Mouse (Mus musculus) myocyte (in vitro differentiated cells): ENCODE measurements around the gene Ncapg.

Source experiments
- E2F4 ChIP-seq: IDR thresholded peaks from one replicate; pipeline ENCODE4 v1.6.1; 2011; ENCODE audit warnings: mild to moderate bottlenecking, control low read depth, moderate library complexity; ENCODE audit not compliant: insufficient read depth
- POLR2AphosphoS2 ChIP-seq: IDR thresholded peaks from one replicate; pipeline ENCODE4 v1.6.1; 2011; ENCODE audit warnings: low read depth, control low read depth; ENCODE audit not compliant: insufficient read length
- USF1 ChIP-seq: IDR thresholded peaks from one replicate; pipeline ENCODE4 v1.6.1; 2011; ENCODE audit warnings: low read depth, mild to moderate bottlenecking, control low read depth, moderate library complexity

- TF ChIP-seq E2F4 (no peak), POLR2AphosphoS2 (no peak), USF1 (no peak)
Observed at GRCm38 (mm10) chr5:45679955-45680354, 10.2 kb downstream of the Ncapg start.
